Mouse (Mus musculus) limb, embryonic 12.5 days (tissue): ENCODE measurements around the gene Mad1l1. TPM values are rescaled to one million over a fixed set of nuclear protein-coding genes. Genes with fewer than 3 reads are reported as not detected.
A peak's percentile ranks its signal among the peaks of the same experiment; 100 is the strongest.

Source experiments
- ATAC-seq: fragments of 200-750 bp; cut with Nextera tagmentation; 2 replicates; pipeline ENCODE4 v1.8.0; 2017; ENCODE audit warnings: low read depth, moderate TSS enrichment; ENCODE audit not compliant: insufficient number of reproducible peaks, insufficient read depth, low FRiP score, low TSS enrichment
- H3K27ac ChIP-seq: fragments of 300-500 bp; sonication (generic); 2 replicates; pipeline ENCODE4 v1.5.1; 2016; ENCODE audit warnings: mild to moderate bottlenecking, moderate library complexity
- H3K27me3 ChIP-seq: fragments of 300-500 bp; sonication (generic); 2 replicates; pipeline ENCODE4 v1.6.1; 2016; ENCODE audit warnings: mild to moderate bottlenecking, moderate library complexity
- H3K36me3 ChIP-seq: fragments of 300-500 bp; sonication (generic); 2 replicates; pipeline ENCODE4 v1.6.1; 2016; ENCODE audit warnings: mild to moderate bottlenecking, moderate library complexity
- H3K4me1 ChIP-seq: fragments of 300-500 bp; sonication (generic); replicated peaks from 2 replicates; pipeline ENCODE4 v1.6.1; 2016
- H3K4me2 ChIP-seq: fragments of 300-500 bp; sonication (generic); 2 replicates; pipeline ENCODE4 v1.6.1; 2016; ENCODE audit warnings: mild to moderate bottlenecking, moderate library complexity
- H3K4me3 ChIP-seq: fragments of 300-500 bp; sonication (generic); replicated peaks from 2 replicates; pipeline ENCODE4 v1.5.1; 2016; ENCODE audit warnings: mild to moderate bottlenecking
- H3K9ac ChIP-seq: fragments of 300-500 bp; sonication (generic); replicated peaks from 2 replicates; pipeline ENCODE4 v1.6.1; 2016; ENCODE audit warnings: mild to moderate bottlenecking, moderate library complexity
- H3K9me3 ChIP-seq: fragments of 300-500 bp; sonication (generic); 2 replicates; pipeline ENCODE4 v1.6.1; 2016; ENCODE audit warnings: mild to moderate bottlenecking, moderate library complexity
- WGBS: fragments of 180-500 bp; shearing (Covaris S2); methylation state at CpG from one replicate; pipeline ENCODE4 v1.1.7; 2016; 5-methylcytosine and 5-hydroxymethylcytosine counted together
- polyA plus RNA-seq: library from polyadenylated mRNA; unstranded; fragments of >200 nt; fragmentation: Nextera tagmentation; extraction: Ambion mirVana; gene quantifications from 2 replicates; pipeline ENCODE4 v1.2.1, GENCODE M21; 2016

Gene Mad1l1
- polyA plus RNA-seq, 1 experiment from 2014 or later: 55.9 TPM

GRCm38 (mm10) chr5:140066769-140067168 lies 254.6 kb downstream of the Mad1l1 start:
- H3K27me3 ChIP-seq: no peaks in the 10 kb centered on the region
- no peak overlapping the region for H3K4me2 ChIP-seq
- 27% methylated on average over 8 of the region's 8 CpGs for WGBS
- ATAC-seq: no peak
- 0 out of 2 replicates have a peak overlapping the region, but pooled peaks have one; percentile 2 for H3K27ac ChIP-seq
- H3K36me3 ChIP-seq: peaks cover 33% of the 10 kb centered on the region
- H3K4me3 ChIP-seq: no peak overlapping the region
- H3K9ac ChIP-seq: no peak overlapping the region
- H3K4me1 ChIP-seq: peaks cover 38% of the 10 kb centered on the region
- H3K9me3 ChIP-seq: no peaks in the 10 kb centered on the region

- peaks cover 28% of the 10 kb centered on the region for H3K36me3 ChIP-seq
- no peak overlapping the region for H3K4me3 ChIP-seq
- no peaks in the 10 kb centered on the region for H3K9me3 ChIP-seq
- no peak overlapping the region for H3K27ac ChIP-seq
- no peak for ATAC-seq
- no peak overlapping the region for H3K9ac ChIP-seq
- H3K4me2 ChIP-seq: no peak overlapping the region
- peaks cover 43% of the 10 kb centered on the region for H3K4me1 ChIP-seq
- H3K27me3 ChIP-seq: no peaks in the 10 kb centered on the region
Observed at GRCm38 (mm10) chr5:140066281-140066680, 255.1 kb downstream of the Mad1l1 start.

- Histone ChIP-seq H3K4me1 (peaks cover 46% of the 10 kb centered on the region), H3K9ac (no peak overlapping the region), H3K4me3 (no peak overlapping the region), H3K27ac (no peak overlapping the region), H3K9me3 (no peaks in the 10 kb centered on the region), H3K4me2 (no peak overlapping the region), H3K27me3 (no peaks in the 10 kb centered on the region), H3K36me3 (peaks cover 24% of the 10 kb centered on the region)
- ATAC-seq: no peak
- 95% methylated on average over 11 of the region's 11 CpGs for WGBS
Observed at GRCm38 (mm10) chr5:140065281-140065945, 255.9 kb downstream of the Mad1l1 start.

GRCm38 (mm10) chr5:140064521-140064920 lies 256.8 kb downstream of the Mad1l1 start:
- Histone ChIP-seq H3K4me1 (peaks cover 46% of the 10 kb centered on the region), H3K27ac (no peak overlapping the region), H3K4me3 (no peak overlapping the region), H3K9ac (no peak overlapping the region), H3K27me3 (no peaks in the 10 kb centered on the region), H3K9me3 (no peaks in the 10 kb centered on the region), H3K36me3 (peaks cover 22% of the 10 kb centered on the region), H3K4me2 (no peak overlapping the region)
- no peak for ATAC-seq
- 85% methylated on average over 4 of the region's 4 CpGs for WGBS

GRCm38 (mm10) chr5:140062828-140063227 lies 258.5 kb downstream of the Mad1l1 start:
- H3K27me3 ChIP-seq: no peaks in the 10 kb centered on the region
- no peaks in the 10 kb centered on the region for H3K9me3 ChIP-seq
- no peak overlapping the region for H3K4me2 ChIP-seq
- no peak for ATAC-seq
- H3K27ac ChIP-seq: no peak overlapping the region
- H3K4me1 ChIP-seq: peaks cover 36% of the 10 kb centered on the region
- no peak overlapping the region for H3K9ac ChIP-seq
- no peak overlapping the region for H3K4me3 ChIP-seq
- peaks cover 15% of the 10 kb centered on the region for H3K36me3 ChIP-seq
- 90% methylated on average over 3 of the region's 3 CpGs for WGBS

GRCm38 (mm10) chr5:140062316-140062715 lies 259.0 kb downstream of the Mad1l1 start:
- no peak for ATAC-seq
- H3K27me3 ChIP-seq: no peaks in the 10 kb centered on the region
- no peak overlapping the region for H3K9ac ChIP-seq
- peaks cover 31% of the 10 kb centered on the region for H3K4me1 ChIP-seq
- no peak overlapping the region for H3K4me3 ChIP-seq
- peaks cover 15% of the 10 kb centered on the region for H3K36me3 ChIP-seq
- 58% methylated on average over 3 of the region's 3 CpGs for WGBS
- no peak overlapping the region for H3K27ac ChIP-seq
- H3K4me2 ChIP-seq: no peak overlapping the region
- no peaks in the 10 kb centered on the region for H3K9me3 ChIP-seq

- Histone ChIP-seq H3K9ac (no peak overlapping the region), H3K36me3 (peaks cover 15% of the 10 kb centered on the region), H3K4me2 (no peak overlapping the region), H3K9me3 (no peaks in the 10 kb centered on the region), H3K27ac (peak overlapping the region; percentile 53; the same call in 1 of the 2 replicates), H3K4me3 (no peak overlapping the region), H3K27me3 (no peaks in the 10 kb centered on the region), H3K4me1 (peaks cover 22% of the 10 kb centered on the region)
- no peak for ATAC-seq
- WGBS: 30% methylated on average over 6 of the region's 6 CpGs
Observed at GRCm38 (mm10) chr5:140061296-140061879, 260.0 kb downstream of the Mad1l1 start.

- H3K36me3 ChIP-seq: peaks cover 5% of the 10 kb centered on the region; the same call in 1 of the 2 replicates
- no peak overlapping the region for H3K4me3 ChIP-seq
- no peak overlapping the region for H3K4me2 ChIP-seq
- WGBS: 80% methylated on average over 3 of the region's 3 CpGs
- H3K27me3 ChIP-seq: no peaks in the 10 kb centered on the region
- ATAC-seq: no peak
- H3K4me1 ChIP-seq: peaks cover 4% of the 10 kb centered on the region
- no peak overlapping the region for H3K27ac ChIP-seq
- H3K9ac ChIP-seq: no peak overlapping the region
- H3K9me3 ChIP-seq: no peaks in the 10 kb centered on the region
Observed at GRCm38 (mm10) chr5:140056291-140056690, 265.1 kb downstream of the Mad1l1 start.

- Histone ChIP-seq H3K4me1 (no peaks in the 10 kb centered on the region), H3K4me2 (no peak overlapping the region), H3K9me3 (no peaks in the 10 kb centered on the region), H3K4me3 (no peak overlapping the region), H3K36me3 (peaks cover 8% of the 10 kb centered on the region; the same call in 1 of the 2 replicates), H3K27ac (no peak overlapping the region), H3K27me3 (no peaks in the 10 kb centered on the region), H3K9ac (no peak overlapping the region)
- no peak for ATAC-seq
- 76% methylated on average over 3 of the region's 3 CpGs for WGBS
Observed at GRCm38 (mm10) chr5:140055431-140055830, 265.9 kb downstream of the Mad1l1 start.

- 74% methylated on average over 3 of the region's 3 CpGs for WGBS
- no peak overlapping the region for H3K4me2 ChIP-seq
- ATAC-seq: no peak
- no peak overlapping the region for H3K9ac ChIP-seq
- H3K4me3 ChIP-seq: no peak overlapping the region
- peaks cover 12% of the 10 kb centered on the region; the same call in 1 of the 2 replicates for H3K36me3 ChIP-seq
- H3K27me3 ChIP-seq: no peaks in the 10 kb centered on the region
- H3K9me3 ChIP-seq: no peaks in the 10 kb centered on the region
- no peaks in the 10 kb centered on the region for H3K4me1 ChIP-seq
- no peak overlapping the region for H3K27ac ChIP-seq
Observed at GRCm38 (mm10) chr5:140053626-140054025, 267.7 kb downstream of the Mad1l1 start.

GRCm38 (mm10) chr5:140052405-140052804 lies 268.9 kb downstream of the Mad1l1 start:
- Histone ChIP-seq H3K4me2 (no peak overlapping the region), H3K9me3 (no peaks in the 10 kb centered on the region), H3K9ac (no peak overlapping the region), H3K4me1 (no peaks in the 10 kb centered on the region), H3K4me3 (no peak overlapping the region), H3K27ac (no peak overlapping the region), H3K36me3 (peaks cover 12% of the 10 kb centered on the region; the same call in 1 of the 2 replicates), H3K27me3 (no peaks in the 10 kb centered on the region)
- ATAC-seq: no peak
- WGBS: 83% methylated on average over 3 of the region's 3 CpGs
